Mouse (Mus musculus) heart, postnatal 0 days (tissue): ENCODE data around the gene Pappa2. TPM values are rescaled to one million over a fixed set of nuclear protein-coding genes. Genes with fewer than 3 reads are reported as not detected.

Experiments
- ATAC-seq: fragments of 200-750 bp; cut with Nextera tagmentation; 2 replicates; pipeline ENCODE4 v1.8.0; 2017; ENCODE audit warnings: low read depth, moderate number of reproducible peaks, moderate library complexity; ENCODE audit not compliant: insufficient read depth
- DNase-seq: peaks from one replicate; pipeline ENCODE4 v3.0.0-alpha.2; 2016; ENCODE audit warnings: low spot score
- H3K27ac ChIP-seq: fragments of 300-500 bp; sonication (generic); 2 replicates; pipeline ENCODE4 v1.5.1; 2014; ENCODE audit warnings: low read depth, mild to moderate bottlenecking
- H3K27me3 ChIP-seq: fragments of 300-500 bp; sonication (generic); 2 replicates; pipeline ENCODE4 v1.6.1; 2014; ENCODE audit warnings: low read length, mixed read lengths; ENCODE audit not compliant: control insufficient read depth, insufficient read depth
- H3K36me3 ChIP-seq: fragments of 300-500 bp; sonication (generic); replicated peaks from 2 replicates; pipeline ENCODE4 v1.6.1; 2014; ENCODE audit warnings: low read length, mixed read lengths; ENCODE audit not compliant: control insufficient read depth, insufficient read depth
- H3K4me1 ChIP-seq: fragments of 300-500 bp; sonication (generic); 2 replicates; pipeline ENCODE4 v1.6.1; 2014; ENCODE audit warnings: antibody characterized with exemption; ENCODE audit not compliant: control insufficient read depth, insufficient read depth
- H3K4me2 ChIP-seq: fragments of 300-500 bp; sonication (generic); 2 replicates; pipeline ENCODE4 v1.6.1; 2014; ENCODE audit warnings: low read depth, mild to moderate bottlenecking, low read length, moderate library complexity
- H3K4me3 ChIP-seq: fragments of 300-500 bp; sonication (generic); 2 replicates; pipeline ENCODE4 v1.5.1; 2014; ENCODE audit warnings: low read depth, low read length
- H3K9ac ChIP-seq: fragments of 300-500 bp; sonication (generic); replicated peaks from 2 replicates; pipeline ENCODE4 v1.6.1; 2014; ENCODE audit warnings: low read depth, low read length, mixed read lengths
- H3K9me3 ChIP-seq: fragments of 300-500 bp; sonication (generic); replicated peaks from 2 replicates; pipeline ENCODE4 v1.6.1; 2016; ENCODE audit warnings: low read length; ENCODE audit not compliant: control insufficient read depth
- CTCF ChIP-seq: IDR thresholded peaks from 2 replicates; pipeline ENCODE4 v1.5.1; 2016; ENCODE audit warnings: antibody characterized with exemption, control low read depth, low read depth
- EP300 ChIP-seq: IDR thresholded peaks from 2 replicates; pipeline ENCODE4 v1.6.1; 2016; ENCODE audit warnings: antibody characterized with exemption, low read depth
- WGBS: fragments of 180-500 bp; shearing (Covaris S2); extraction: QIAGEN DNeasy Blood & Tissue Kit; methylation state at CpG from one replicate; pipeline ENCODE4 v1.1.7; 2014; 5-methylcytosine and 5-hydroxymethylcytosine counted together
- polyA plus RNA-seq: library from polyadenylated mRNA; unstranded; fragments of >200 nt; fragmentation: Nextera tagmentation; extraction: Ambion mirVana; gene quantifications from 2 replicates; pipeline ENCODE4 v1.2.1, GENCODE M21; 2015
- total RNA-seq: library from RNA; depleted of rRNA; stranded (reverse); fragments of >200 nt; gene quantifications from 2 replicates; pipeline ENCODE4 v1.2.3, GENCODE M21; 2014; ENCODE audit warnings: low replicate concordance

The Pappa2 gene
- total and polyA plus RNA-seq, 2 experiments from 2014 or later: 0.08 to 0.16 TPM

DNA sequence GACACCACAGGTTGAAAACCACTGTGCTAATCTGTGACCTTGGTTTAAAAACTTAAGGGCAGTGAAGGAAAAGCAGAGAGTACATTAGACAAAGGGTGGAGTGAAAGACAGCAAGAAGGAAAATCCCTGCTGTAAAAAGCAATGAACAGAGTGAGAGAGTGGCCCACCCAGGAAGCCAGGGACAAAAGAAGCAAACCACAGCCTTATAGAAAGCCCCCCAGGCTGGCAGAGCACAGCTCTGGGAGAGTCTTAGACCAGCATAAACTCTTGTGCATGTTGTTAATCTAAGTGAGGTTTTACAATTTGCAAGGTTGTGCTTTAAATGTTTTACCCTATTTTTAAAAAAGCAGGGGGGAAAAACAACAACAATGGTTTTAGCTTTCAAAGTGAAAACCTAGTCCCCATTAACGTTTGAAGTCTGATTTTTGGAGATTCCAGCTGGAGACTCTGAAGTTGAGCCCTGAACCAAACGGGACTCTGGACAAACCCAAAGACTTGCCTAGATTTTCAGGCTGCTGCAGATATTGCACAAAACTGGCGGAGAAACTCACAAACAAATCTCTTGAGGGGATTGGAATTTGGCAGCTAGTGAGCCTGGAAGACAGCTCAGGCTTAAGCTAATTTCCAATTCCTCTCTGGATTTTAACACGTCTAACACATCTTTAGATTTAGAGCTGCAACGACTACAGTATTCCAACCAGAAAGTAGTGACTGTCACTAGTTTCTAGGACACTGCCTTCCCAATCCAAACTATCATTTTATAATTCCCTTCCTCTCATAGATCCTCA, 241.0 kb downstream of the Pappa2 start:
- ATAC-seq: no peak
- 39% methylated on average over 5 of the region's 5 CpGs for WGBS
- peaks cover 5% of the 10 kb centered on the region; the same call in 1 of the 2 replicates for H3K4me1 ChIP-seq

DNA sequence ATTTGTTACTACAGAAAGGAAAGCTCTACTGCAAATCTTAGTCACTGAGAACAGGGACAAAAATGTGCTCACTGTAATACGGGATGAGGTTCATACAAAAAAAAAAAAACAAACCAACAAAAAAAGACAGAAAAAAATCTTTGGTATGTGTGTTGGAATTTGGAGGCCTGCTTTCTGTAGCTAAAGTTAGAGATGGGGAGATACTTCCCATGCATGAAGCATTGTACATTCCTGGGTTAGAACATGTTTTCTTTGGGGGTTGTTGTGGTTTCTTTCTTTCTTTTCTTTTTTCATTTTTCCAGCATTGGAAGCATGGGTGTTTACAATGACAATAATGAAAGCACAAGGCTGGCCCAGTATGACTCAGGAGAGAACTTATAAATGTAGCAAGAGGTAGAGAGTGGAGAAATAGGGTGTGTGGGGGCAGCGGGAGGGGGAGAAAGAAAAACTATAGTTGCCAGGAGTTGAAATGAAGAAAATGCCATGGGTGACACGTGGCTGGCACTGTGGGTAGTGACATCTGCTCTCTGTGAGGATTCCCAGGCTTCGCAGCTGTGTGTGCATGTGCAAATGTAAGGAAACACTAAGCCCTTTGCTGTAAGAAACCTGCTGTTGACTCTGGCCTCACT, 247.3 kb downstream of the Pappa2 start:
- Histone ChIP-seq H3K4me3 (no peak overlapping the region), H3K27me3 (no peaks in the 10 kb centered on the region), H3K9ac (no peak overlapping the region), H3K4me2 (no peak overlapping the region), H3K36me3 (no peaks in the 10 kb centered on the region), H3K9me3 (no peaks in the 10 kb centered on the region), H3K27ac (no peak overlapping the region), H3K4me1 (no peaks in the 10 kb centered on the region)
- TF ChIP-seq CTCF (no peak), EP300 (no peak)
- ATAC-seq (no peak), DNase-seq (no peak)
- 43% methylated on average over 4 of the region's 4 CpGs for WGBS

More for the DNA sequence above, 241.0 kb downstream of the Pappa2 start:
- H3K9ac ChIP-seq: no peak overlapping the region
- TF ChIP-seq CTCF (no peak), EP300 (no peak)
- H3K36me3 ChIP-seq: no peaks in the 10 kb centered on the region
- H3K27ac ChIP-seq: no peak overlapping the region
- H3K4me3 ChIP-seq: no peak overlapping the region
- DNase-seq: no peak
- no peak overlapping the region for H3K4me2 ChIP-seq
- H3K9me3 ChIP-seq: no peaks in the 10 kb centered on the region
- H3K27me3 ChIP-seq: no peaks in the 10 kb centered on the region

DNA sequence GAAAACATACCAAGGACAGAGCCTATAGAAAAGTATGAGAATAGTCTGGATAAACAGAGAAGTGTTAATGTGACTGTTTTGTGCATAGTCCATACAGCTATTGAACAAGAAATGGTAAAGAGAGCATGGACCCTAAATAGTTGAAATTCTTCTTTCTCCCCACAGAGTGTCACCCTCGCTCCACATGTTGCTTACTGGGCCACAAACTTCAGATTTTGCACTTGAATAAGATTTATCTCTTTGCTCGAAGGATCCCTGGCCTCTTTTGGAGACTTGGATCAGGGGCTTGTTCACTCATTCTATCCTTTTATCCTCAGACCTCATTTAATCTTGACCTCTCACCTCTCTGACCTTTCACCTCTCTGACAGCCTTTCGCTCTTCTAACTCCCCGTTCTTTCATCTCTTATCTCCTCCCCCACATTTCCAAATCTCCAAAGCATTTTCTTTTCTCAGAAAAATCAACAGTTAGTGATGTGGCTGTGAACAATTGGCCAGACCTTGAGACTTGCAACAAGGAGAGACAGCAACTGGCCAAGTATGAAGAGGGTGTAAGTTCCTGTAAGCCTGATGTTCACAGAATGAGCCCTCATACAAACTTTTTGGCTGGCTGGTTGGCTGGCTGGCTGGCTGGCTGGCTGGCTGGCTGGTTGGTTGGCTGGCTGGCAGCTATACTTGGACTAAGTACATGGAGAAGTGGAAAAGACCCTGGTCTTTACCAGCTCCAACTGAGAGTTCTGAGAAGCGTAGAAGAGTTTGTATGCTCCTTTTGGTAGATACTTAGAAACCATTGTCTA, 266.8 kb downstream of the Pappa2 start:
- 37% methylated on average over 5 of the region's 5 CpGs for WGBS
- no peak overlapping the region for H3K27ac ChIP-seq
- ATAC-seq: no peak
- no peak overlapping the region for H3K4me3 ChIP-seq
- H3K9ac ChIP-seq: no peak overlapping the region
- no peak overlapping the region for H3K4me2 ChIP-seq
- TF ChIP-seq EP300 (no peak), CTCF (peak; percentile 64)
- H3K36me3 ChIP-seq: no peaks in the 10 kb centered on the region
- H3K27me3 ChIP-seq: no peaks in the 10 kb centered on the region
- H3K9me3 ChIP-seq: no peaks in the 10 kb centered on the region
- H3K4me1 ChIP-seq: no peaks in the 10 kb centered on the region
- DNase-seq: peak; percentile 11

DNA sequence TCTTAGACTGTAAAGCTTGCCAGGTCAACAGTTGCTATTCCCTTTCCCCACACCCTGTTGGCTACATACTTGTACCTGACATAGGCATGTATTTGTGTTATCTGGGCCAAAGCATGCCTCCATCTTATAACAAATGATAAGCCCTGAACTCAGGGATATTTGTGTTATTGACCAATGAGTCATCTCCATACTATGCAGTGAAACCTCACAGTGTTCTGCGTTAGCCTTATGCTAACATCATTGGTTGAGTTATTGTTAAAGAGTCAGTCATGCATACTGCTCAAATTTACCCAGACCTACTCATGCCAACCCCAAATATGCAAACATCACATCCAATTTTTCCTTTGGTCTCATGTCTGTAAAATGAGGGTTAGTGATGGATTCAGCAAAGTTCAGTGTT, 279.0 kb downstream of the Pappa2 start:
- no peak for ATAC-seq
- WGBS: 67% methylated on average over 1 of the region's 1 CpGs

DNA sequence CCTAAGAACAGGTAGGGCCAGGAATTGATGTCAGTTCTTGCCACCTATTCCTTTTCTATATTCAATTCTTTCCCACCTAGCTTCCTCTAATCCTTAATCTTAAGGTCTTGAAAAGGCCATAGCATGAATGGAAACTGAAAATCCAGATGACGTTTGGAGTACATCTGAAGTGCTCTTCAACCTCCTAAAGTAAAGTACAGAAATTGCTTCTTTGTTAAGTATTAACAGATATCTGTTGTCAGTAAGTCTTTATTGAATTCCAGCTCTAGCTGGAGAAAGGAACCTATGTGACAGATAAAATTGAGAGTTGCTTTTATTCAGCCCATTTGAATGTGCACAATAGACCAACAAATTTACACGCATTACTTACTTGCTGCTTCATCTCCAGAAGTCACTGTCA, 280.1 kb downstream of the Pappa2 start:
- Histone ChIP-seq H3K27ac (no peak overlapping the region), H3K4me3 (no peak overlapping the region), H3K9me3 (no peaks in the 10 kb centered on the region), H3K36me3 (no peaks in the 10 kb centered on the region), H3K9ac (no peak overlapping the region), H3K4me1 (no peaks in the 10 kb centered on the region), H3K27me3 (no peaks in the 10 kb centered on the region), H3K4me2 (no peak overlapping the region)
- TF ChIP-seq CTCF (no peak), EP300 (no peak)
- ATAC-seq (no peak), DNase-seq (no peak)
- WGBS: 69% methylated on average over 2 of the region's 2 CpGs

More for the DNA sequence above, 279.0 kb downstream of the Pappa2 start:
- Histone ChIP-seq H3K4me2 (no peak overlapping the region), H3K9me3 (no peaks in the 10 kb centered on the region), H3K36me3 (no peaks in the 10 kb centered on the region), H3K4me1 (no peaks in the 10 kb centered on the region), H3K4me3 (no peak overlapping the region), H3K27ac (no peak overlapping the region), H3K9ac (no peak overlapping the region), H3K27me3 (no peaks in the 10 kb centered on the region)
- no peak for DNase-seq
- no peak for TF ChIP-seq EP300
- no peak for TF ChIP-seq CTCF
